Mouse (Mus musculus): Measurements from ENCODE around the gene Slc22a14.

GRCm38 (mm10) chr9:119324130-119324529 is 41.2 kb downstream of the Slc22a14 start:
- TF ChIP-seq CTCF (IDR thresholded peaks at IDR 0.05; ENCODE audit: low read depth, low read length) (no peak), POLR2A (IDR thresholded peaks at IDR 0.05; ENCODE audit: borderline replicate concordance, low read depth, low read length) (no peak)

Measured in bone marrow macrophage, adult 2 months (primary cell).